Mouse (Mus musculus) testis, adult 10 weeks (tissue): ENCODE results near the gene Smchd1. TPM values are rescaled to one million over a fixed set of nuclear protein-coding genes. Genes with fewer than 3 reads are reported as not detected.

ENCODE experiments used
- polyA plus RNA-seq: library from polyadenylated mRNA; stranded (reverse); fragments of 350-450 nt; fragmentation: Illumina TruSeq; extraction: RNeasy Lipid Tissue Mini Kit (QIAGEN cat#74804); gene quantifications from one replicate; pipeline ENCODE4 v1.2.3, GENCODE M21; 2014; ENCODE audit warnings: low read depth, low replicate concordance

Smchd1 gene
- 39.3 TPM for polyA plus RNA-seq

DNA sequence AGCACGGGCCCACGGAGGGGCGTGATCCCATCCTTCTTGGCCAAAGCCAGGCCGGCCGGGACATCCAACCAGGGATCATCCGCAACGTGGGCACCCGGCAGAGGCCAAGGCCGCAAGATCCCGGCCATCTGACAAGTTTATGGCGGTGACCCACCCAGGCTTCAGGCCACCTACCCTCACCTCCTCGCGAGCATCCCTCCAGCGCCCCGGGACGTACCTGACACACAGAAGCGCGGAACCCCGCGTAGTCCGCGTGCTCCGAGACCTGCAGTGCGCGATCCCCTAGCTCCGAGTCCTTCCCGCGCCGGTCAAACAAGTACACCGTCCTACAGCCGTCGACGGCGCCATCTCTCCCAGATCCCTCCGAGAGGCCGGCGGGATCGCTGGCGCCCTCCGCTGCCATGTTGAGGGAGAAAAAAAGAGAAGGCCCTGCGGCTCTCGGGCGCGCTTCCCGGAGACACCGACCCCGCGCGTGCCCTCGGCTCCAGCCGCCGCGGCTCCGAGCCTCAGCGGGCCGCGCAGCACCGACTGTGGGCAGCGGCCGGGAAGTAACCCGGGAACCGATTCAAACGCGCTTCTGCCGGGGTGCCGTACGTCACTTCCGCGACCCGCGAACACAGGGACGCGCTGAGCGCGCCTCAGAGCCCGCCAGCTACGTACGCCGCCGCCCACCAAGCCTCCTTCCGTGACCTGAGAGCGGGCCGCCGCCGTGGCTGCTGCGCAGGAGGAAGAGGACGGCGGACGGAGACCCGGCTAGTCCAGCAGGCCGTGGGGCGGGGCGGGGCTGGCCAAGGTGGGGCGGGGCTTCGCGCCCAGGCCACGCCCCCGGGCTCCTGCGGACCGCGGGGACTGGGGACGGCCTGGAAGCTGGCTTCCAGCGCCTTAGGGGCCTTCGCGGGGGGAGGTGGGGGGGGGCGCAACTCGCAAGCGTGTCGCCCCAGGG, at the start of gene Smchd1:
Smchd1 (minus strand) TSS at position 582 of the 943 bp plus-strand sequence.

DNA sequence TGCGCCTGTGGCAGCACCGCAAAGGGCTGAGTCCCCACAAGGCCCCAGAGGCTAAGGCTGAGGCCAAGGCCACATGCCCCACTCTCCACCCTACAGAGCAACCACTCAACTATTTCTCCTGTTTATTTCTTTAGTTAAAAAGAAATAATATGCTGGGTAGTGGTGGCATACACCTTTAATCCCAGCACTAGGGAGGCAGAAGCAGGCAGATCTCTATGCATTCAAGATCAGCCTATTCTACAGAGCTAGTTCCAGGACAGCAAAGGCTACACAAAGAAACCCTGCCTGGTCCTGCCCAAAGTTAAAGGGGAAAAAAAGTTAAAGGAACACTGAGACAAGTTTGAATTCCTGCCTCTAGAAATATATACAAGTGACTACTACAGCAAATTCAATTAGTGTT, 15.3 kb downstream of the Smchd1 start, which contains the start of gene Gm4707:
Gm4707 (minus strand) TSS at position 101 of the 400 bp plus-strand sequence.

DNA sequence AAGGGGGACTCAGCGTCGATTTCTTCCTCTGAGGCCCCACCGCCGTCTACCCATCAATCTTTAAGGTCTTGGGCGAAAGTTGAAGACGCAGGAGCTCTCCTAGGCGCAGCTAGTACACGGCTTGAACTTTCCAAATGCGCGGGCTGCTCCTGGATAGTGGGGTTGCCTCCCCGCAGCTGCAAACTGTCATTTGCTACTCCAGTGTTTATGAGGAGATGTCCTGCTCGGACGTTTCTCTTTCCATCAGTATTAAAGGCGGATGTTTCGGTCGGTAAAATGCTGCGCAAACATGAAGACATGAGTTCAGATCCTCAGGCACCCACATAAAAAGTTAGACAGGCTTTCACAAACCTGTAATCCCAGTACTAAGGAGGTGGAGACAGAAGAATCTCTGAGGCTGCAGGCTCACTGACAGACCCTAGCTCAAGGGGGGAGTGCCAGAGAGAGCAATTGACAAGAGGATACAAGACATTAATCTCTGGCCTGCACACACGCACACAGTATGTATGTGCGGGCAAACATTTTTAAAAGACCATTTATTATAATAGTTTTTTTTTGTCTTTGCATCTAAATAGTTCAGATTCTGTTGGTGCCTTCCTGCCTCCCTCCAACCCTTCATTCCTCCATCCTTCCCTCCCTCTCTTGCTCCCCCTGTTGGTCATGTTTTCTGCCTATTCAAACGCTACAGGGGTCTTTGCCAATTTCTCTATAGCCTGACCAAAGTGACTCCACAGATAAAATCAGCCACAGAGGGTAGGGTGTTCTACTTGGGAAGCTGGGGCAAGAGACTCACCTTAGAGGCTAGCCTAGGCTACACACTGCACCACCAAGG, 163.6 kb downstream of the Smchd1 start, which contains the start of gene Emilin2:
Emilin2 (minus strand) TSS at position 639 of the 832 bp plus-strand sequence.

Other genes starting within 250 kb of the Smchd1 start
- 9.2 TPM for gene Emilin2, start 163.4 kb downstream of the Smchd1 start, polyA plus RNA-seq
- 0.24 TPM for gene Gm4707, start 15.4 kb downstream of the Smchd1 start, polyA plus RNA-seq
- gene Ndc80, start 51.5 kb upstream of the Smchd1 start, polyA plus RNA-seq = 59.8 TPM
- gene Spdya, start 76.7 kb upstream of the Smchd1 start, polyA plus RNA-seq = 265 TPM
- gene Wdr43, start 140.6 kb upstream of the Smchd1 start, polyA plus RNA-seq = 45.0 TPM
- 0.22 TPM for gene Togaram2, start 197.9 kb upstream of the Smchd1 start, polyA plus RNA-seq